Mouse (Mus musculus) Patski (cell line): ENCODE measurements around the gene Gm20604. TPM values are rescaled to one million over a fixed set of nuclear protein-coding genes. Genes with fewer than 3 reads are reported as not detected.

Source experiments
- ATAC-seq: fragments of 100-300 bp; one replicate; pipeline ENCODE4 v1.8.0; 2021
- CTCF ChIA-PET: fragments of 350-600 bp; sonication (Branson Sonifier 250); formaldehyde crosslinking; loops from one replicate; lab custom pipeline; 2022; ENCODE audit warnings: inconsistent platforms; lab: Charles Lee
- POLR2A ChIA-PET: fragments of 350-600 bp; sonication (Branson Sonifier 250); formaldehyde crosslinking; loops from one replicate; lab custom pipeline; 2022; ENCODE audit warnings: antibody characterized with exemption, inconsistent platforms; lab: Charles Lee
- DNase-seq: peaks from one replicate; pipeline ENCODE4 v3.0.0-alpha.2; 2011; ENCODE audit warnings: low read depth, low spot score
- H3K27me3 ChIP-seq: fragments of 371-371 bp; one replicate; pipeline ENCODE4 v1.5.1; 2021
- CTCF ChIP-seq: fragments of 100-300 bp; IDR thresholded peaks from one replicate; pipeline ENCODE4 v1.5.1; 2021
- in situ Hi-C: fragments of 300-500 bp; cut with MboI; formaldehyde crosslinking; loops from 3 replicates; pipeline ENCODE4 v1.11.1; 2018; ENCODE audit warnings: low pct_unique_long_range_greater_than_20kb, mixed read lengths
- polyA plus RNA-seq: library from polyadenylated mRNA; unstranded; gene quantifications from one replicate; pipeline ENCODE4 v1.2.3, GENCODE M21; 2021

Gene Gm20604
- polyA plus RNA-seq, 1 experiment from 2014 or later = 9.5 TPM

DNA sequence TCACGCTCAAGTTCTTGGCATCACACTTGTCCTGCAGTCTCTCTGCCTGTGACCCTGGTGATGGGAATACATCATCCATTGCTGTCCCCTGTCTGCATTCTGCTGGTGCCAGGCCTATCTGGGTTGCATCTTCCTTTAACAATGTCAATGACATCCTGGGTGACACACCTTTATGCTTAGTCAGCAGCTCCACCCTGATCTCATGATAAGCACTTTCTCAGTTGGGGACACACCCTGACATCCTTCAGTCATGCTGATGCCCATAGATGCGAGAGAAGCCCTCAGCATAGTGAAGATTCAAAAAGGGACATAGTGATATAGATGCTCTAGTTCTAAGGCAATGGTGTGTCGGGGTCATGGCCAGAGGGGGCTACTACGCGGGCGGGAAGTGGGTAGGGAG lies 33.3 kb downstream of the Gm20604 start:
- CTCF ChIA-PET = no interaction called here
- no peaks in the 10 kb centered on the region for H3K27me3 ChIP-seq
- TF ChIP-seq CTCF = no peak
- POLR2A ChIA-PET = no interaction called here
- DNase-seq (no peak), ATAC-seq (no peak)
- in situ Hi-C loops = no loop called here

DNA sequence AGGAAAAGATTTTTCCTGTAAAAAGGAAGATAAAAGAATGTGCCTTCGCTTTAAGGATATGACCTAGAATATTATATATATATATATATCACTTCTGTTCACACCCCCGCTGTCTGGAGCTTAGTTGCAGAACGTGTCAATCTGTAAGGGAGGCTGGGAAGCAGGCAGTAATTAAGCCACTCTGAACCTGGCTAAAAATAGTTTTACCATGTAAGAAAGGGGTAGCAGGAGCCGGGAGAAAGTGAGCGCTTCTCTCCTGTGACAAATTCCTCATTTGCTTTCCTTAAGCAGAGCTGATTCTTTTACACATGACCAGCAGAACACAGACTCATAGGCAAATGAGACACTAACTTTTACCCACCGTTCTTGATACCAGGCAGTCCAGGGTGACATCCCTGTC lies 34.6 kb downstream of the Gm20604 start:
- ATAC-seq (no peak), DNase-seq (no peak)
- in situ Hi-C loops = no loop called here
- no peaks in the 10 kb centered on the region for H3K27me3 ChIP-seq
- ChIA-PET CTCF (interaction anchor here (1.1 to 1.8 kb wide), 2 partner anchors 15 to 199 kb away, joined by 3 to 6 read pairs; no protein-coding TSS in a partner anchor), POLR2A (no interaction called here)
- TF ChIP-seq CTCF = no peak

- no peak for DNase-seq
- TF ChIP-seq CTCF = no peak
- in situ Hi-C loops = no loop called here
- ATAC-seq = no peak
- H3K27me3 ChIP-seq = no peaks in the 10 kb centered on the region
- POLR2A ChIA-PET = no interaction called here
- CTCF ChIA-PET = interaction anchor here (1.8 kb wide), 1 partner anchor 198 kb away, joined by 6 read pairs; no protein-coding TSS in a partner anchor
These were observed 35.5 kb downstream of the Gm20604 start for GRCm38 (mm10) chr12:102722966-102723365.

DNA sequence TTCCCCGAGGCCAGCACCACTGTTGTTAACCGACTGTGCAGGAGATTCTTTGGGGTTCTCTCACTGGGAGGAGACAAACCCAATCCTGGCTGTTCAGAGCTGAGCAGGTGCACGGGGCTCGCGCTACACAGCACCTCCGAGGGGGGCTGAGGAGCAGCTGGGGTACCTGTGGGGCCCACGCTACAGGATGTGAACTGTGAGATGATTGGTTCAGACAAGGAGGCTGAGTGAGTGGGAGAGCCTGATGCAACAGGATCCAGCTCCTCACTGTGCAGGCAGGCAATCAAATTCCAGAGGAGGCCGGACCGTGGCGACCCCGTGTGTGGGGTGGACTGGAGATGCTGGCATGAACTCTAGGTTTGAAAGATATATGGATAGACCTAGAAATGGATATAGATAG lies 36.0 kb downstream of the Gm20604 start:
- CTCF ChIA-PET = interaction anchor here (1.8 kb wide), 1 partner anchor 198 kb away, joined by 6 read pairs; no protein-coding TSS in a partner anchor
- ATAC-seq = no peak
- in situ Hi-C loops = no loop called here

DNA sequence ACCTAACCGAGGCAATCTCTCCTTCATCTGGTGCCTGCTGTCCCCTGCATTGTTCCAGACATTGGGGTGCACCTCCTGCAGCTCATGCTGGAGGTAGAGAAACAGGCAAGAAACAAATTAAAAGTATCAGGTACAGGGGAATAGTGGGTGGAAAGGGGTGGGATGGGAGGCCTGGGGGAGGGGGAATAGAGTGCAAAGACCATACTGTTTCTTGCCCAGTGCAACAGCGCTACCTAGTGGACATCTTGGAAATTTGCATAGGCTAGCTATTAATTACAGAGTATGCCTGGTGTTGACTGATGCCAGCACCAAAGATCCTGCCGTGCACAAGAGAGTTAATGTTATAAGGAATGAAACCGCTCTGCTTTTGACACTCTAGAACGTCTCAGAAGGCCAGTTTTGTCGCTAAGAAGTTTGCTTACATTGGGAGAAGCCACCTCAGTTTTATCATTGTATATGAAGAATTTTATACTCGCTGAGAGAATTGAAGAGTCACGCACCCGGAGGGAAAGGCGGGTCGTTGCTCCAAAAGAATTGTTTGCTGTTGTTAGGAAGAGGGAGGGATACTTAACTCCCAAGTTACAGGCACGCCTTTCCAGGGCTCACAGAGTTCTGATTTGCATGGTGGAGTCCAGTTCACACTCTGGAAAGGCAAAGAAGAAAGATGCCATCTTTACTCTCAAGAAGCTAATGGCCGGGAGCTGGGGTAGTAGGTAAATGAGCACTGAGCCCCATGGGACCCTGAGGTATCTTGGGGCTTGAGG lies 38.7 kb downstream of the Gm20604 start:
- no peaks in the 10 kb centered on the region for H3K27me3 ChIP-seq
- DNase-seq = no peak
- ATAC-seq = no peak
- CTCF ChIA-PET = interaction anchor here (0.9 to 3.0 kb wide), 15 partner anchors 10 to 252 kb away, joined by 3 to 26 read pairs (median 4); partner anchors contain the start of gene Golga5
- POLR2A ChIA-PET = interaction anchor here (1.0 kb wide), 1 partner anchor 10 kb away, joined by 4 read pairs; no protein-coding TSS in a partner anchor
- TF ChIP-seq CTCF = peak; percentile 74
- in situ Hi-C loops = no loop called here

More for the DNA sequence above, 36.0 kb downstream of the Gm20604 start:
- no peak for DNase-seq
- POLR2A ChIA-PET = no interaction called here
- no peaks in the 10 kb centered on the region for H3K27me3 ChIP-seq
- no peak for TF ChIP-seq CTCF

DNA sequence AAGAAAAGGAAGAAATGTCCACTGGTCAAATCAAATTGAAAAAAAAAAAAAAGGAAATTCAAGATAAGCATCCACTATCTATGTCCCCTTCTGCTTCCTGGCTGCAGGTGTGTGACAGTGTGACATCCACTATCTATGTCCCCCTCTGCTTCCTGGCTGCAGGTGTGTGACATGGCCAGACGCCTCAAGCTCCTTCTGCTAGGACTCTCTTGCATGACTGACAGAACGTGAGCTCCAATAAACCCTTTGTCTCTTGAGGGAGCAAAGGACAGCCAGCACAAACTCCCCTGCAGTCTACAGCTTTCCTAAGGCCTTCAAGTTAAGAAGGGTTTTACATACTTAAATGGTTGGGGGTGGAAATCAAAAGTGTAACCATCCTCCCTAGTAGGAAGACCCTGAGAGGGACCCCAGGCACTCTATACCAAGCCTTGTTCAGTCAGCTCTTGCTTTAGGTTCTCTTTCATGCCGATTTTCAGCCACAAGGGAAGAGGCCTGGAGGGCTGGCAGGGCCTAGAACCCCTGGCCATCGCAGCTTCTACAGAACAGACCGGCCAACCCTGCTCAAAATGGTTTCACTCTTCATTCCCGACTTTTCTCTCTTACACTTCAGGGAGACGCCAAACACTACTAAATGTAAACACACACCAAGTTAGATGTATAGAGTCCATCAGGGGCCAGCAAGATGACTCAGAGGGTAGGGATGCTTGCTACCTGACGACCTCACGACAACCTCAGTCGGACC lies 43.6 kb downstream of the Gm20604 start:
- ChIA-PET CTCF (interaction anchor here (1.3 kb wide), 1 partner anchor 9 kb away, joined by 4 read pairs; the partner anchor contains the start of gene Itpk1), POLR2A (interaction anchor here (0.7 kb wide), 1 partner anchor 16 kb away, joined by 4 read pairs; no protein-coding TSS in a partner anchor)
- ATAC-seq (no peak), DNase-seq (no peak)
- in situ Hi-C loops = no loop called here
- no peaks in the 10 kb centered on the region for H3K27me3 ChIP-seq
- TF ChIP-seq CTCF = no peak

DNA sequence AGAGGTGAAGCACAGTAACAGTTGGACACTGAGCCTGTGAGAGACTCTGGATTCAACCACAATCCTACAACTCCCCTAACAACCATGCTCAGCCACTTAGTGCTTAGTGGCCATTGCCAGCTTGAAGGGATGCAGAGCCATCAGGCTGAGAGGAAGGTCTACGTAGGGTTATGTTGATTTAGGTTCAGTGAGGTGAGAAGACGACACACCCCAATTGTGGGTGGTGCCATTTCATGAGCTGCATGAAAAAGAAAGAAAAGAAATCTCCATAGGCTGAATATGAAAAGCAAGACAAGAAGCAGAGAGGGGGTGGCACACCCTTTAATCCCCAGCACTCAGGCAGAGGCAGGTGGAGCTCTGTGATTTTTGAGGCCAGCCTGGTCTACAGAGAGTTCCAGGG lies 44.4 kb downstream of the Gm20604 start:
- H3K27me3 ChIP-seq = no peaks in the 10 kb centered on the region
- DNase-seq (no peak), ATAC-seq (no peak)
- POLR2A ChIA-PET = no interaction called here
- CTCF ChIA-PET = interaction anchor here (1.3 kb wide), 1 partner anchor 9 kb away, joined by 4 read pairs; the partner anchor contains the start of gene Itpk1
- TF ChIP-seq CTCF = no peak
- in situ Hi-C loops = no loop called here

DNA sequence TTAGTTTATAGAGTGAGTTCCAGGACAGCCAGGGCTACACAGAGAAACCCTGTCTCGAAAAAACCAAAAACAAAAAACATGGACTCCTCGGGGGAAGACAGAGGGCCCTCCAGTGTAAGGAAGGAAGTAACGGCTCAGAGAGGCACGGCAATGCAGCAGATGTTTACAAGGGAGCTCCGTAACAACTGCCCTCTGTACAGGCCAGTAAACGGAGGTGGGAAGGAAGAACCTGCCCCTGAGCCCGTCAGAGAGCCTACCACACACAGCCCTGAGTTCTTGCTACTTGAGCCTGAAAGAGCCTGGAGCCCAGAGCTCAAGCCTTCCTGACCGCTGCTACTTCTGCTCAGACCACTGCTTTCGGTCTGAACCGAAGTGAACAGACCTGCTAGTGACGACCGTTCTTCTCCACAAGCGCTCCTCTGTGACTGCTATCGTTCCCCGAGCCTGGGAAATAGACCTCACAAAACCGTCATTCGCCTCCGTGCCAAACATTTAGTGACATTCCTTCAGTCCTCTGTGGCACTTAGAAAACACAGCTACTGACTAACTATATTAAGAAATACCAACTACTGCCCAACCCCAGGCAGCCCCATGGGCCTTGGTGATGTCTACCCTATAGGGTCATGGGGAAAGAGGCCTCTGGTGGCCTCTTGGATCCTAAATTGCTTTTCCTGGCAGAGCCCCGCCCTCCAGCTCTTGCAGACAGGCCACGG lies 45.2 kb downstream of the Gm20604 start:
- DNase-seq = no peak
- CTCF ChIA-PET = interaction anchor here (1.3 to 1.8 kb wide), 2 partner anchors 8 to 11 kb away, joined by 4 to 7 read pairs; partner anchors contain the start of gene Itpk1
- ATAC-seq = no peak
- POLR2A ChIA-PET = no interaction called here
- in situ Hi-C loops = no loop called here
- H3K27me3 ChIP-seq = no peaks in the 10 kb centered on the region
- TF ChIP-seq CTCF = no peak

DNA sequence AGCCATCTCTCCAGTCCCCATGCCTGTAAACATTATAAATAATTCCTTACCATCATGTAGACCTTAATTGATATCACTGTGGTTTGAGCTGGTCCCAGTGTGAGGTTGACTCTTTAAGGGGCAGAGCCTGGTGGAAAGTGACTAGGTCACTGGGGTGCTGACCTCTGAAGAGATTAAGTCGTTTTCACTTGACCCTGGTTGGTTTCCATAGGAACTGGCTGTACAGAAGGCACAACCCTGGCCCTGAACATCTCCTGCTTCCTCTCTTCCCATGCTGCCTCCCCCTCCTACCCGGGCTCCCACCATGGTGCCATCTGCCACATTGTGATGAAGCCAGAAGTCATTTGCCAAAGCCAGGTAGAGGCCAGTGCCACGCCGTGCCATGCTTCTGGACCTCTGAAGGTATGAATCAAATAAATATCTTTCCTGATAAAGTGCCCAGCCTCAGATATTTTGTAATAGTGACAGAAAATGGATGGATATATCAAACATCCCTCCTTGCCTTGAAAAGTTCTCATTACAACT lies 47.6 kb downstream of the Gm20604 start:
- no peak for DNase-seq
- ATAC-seq = no peak
- no peaks in the 10 kb centered on the region for H3K27me3 ChIP-seq
- in situ Hi-C loops = no loop called here
- no peak for TF ChIP-seq CTCF
- ChIA-PET POLR2A (interaction anchor here (1.7 kb wide), 1 partner anchor 8 kb away, joined by 4 read pairs; no protein-coding TSS in a partner anchor), CTCF (no interaction called here)

DNA sequence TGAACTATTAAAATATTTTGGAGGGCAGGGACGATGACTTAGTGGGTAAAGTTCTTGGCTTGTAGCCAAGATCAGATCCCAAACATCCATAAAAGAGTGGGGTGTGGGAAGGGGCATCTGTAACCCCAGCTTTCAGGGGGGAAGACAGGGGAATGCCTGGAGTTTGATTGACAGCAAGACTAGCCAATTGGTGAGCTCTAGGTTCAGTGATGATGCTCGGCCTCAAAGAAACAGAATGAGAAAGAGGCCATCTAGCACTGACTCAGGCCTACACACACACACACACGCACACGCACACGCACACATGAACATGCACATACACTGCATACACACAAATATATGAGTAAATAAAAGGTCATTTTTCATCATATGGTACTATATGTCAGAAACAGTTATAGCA lies 48.6 kb downstream of the Gm20604 start:
- DNase-seq (no peak), ATAC-seq (no peak)
- no peaks in the 10 kb centered on the region for H3K27me3 ChIP-seq
- in situ Hi-C loops = loop anchor here (5.0 kb wide), 3 partner anchors 73 to 183 kb away; no protein-coding TSS in a partner anchor
- ChIA-PET POLR2A (interaction anchor here (1.7 kb wide), 1 partner anchor 9 kb away, joined by 4 read pairs; no protein-coding TSS in a partner anchor), CTCF (interaction anchor here (1.1 kb wide), 1 partner anchor 9 kb away, joined by 4 read pairs; no protein-coding TSS in a partner anchor)
- no peak for TF ChIP-seq CTCF
